Mouse (Mus musculus) layer of hippocampus, adult 9-10 months (tissue): Measurements from ENCODE around the gene Krtap5-5.
A peak's percentile ranks its signal among the peaks of the same experiment; 100 is the strongest.
"Not testable (repeated sequence)": the region's sequence is repeated elsewhere in the genome, so short reads cannot be mapped to it uniquely, and the experiment has no call there.

Experiments
- DNase-seq: peaks from one replicate; pipeline ENCODE4 v3.0.0; 2022; ENCODE audit warnings: low spot score

Krtap5-5 gene

GRCm38 (mm10) chr7:142229871-142230270 is at the start of gene Krtap5-5:
TSS of gene Krtap5-5 (minus strand) at chr7:142229971.
- DNase-seq, result not testable (repeated sequence)

GRCm38 (mm10) chr7:142279291-142279690 is 49.5 kb upstream of the Krtap5-5 start:
- DNase-seq, result not testable (repeated sequence)

GRCm38 (mm10) chr7:142278183-142278582 is 48.4 kb upstream of the Krtap5-5 start:
- not testable (repeated sequence) for DNase-seq

GRCm38 (mm10) chr7:142274263-142274662 is 44.5 kb upstream of the Krtap5-5 start, which contains the start of gene Gm4559:
TSS of gene Gm4559 (minus strand) at chr7:142274363.
- DNase-seq, result not testable (repeated sequence)

GRCm38 (mm10) chr7:142258254-142258653 is 28.5 kb upstream of the Krtap5-5 start, which contains the start of gene Gm2431:
TSS of gene Gm2431 (minus strand) at chr7:142258354.
- not testable (repeated sequence) for DNase-seq

GRCm38 (mm10) chr7:142255517-142255916 is 25.7 kb upstream of the Krtap5-5 start:
- DNase-seq, result peak; percentile 9

GRCm38 (mm10) chr7:142249824-142250223 is 20.1 kb upstream of the Krtap5-5 start:
- DNase-seq, result peak; percentile 3

GRCm38 (mm10) chr7:142240978-142241377 is 11.2 kb upstream of the Krtap5-5 start, which contains the start of gene Gm40460:
TSS of gene Gm40460 (minus strand) at chr7:142241078.
- DNase-seq, result no peak

GRCm38 (mm10) chr7:142231540-142231939 is 1.8 kb upstream of the Krtap5-5 start:
- DNase-seq, result no peak

- no peak for DNase-seq
These were observed 5.3 kb downstream of the Krtap5-5 start for GRCm38 (mm10) chr7:142224518-142224917.

GRCm38 (mm10) chr7:142212136-142212535 is 17.6 kb downstream of the Krtap5-5 start:
- not testable (repeated sequence) for DNase-seq

GRCm38 (mm10) chr7:142211559-142211958 is 18.2 kb downstream of the Krtap5-5 start, which contains the start of gene Gm7579:
TSS of gene Gm7579 (plus strand) at chr7:142211859.
- no peak for DNase-seq

- not testable (repeated sequence) for DNase-seq
These were observed 22.9 kb downstream of the Krtap5-5 start for GRCm38 (mm10) chr7:142206891-142207290.

GRCm38 (mm10) chr7:142205488-142205887 is 24.3 kb downstream of the Krtap5-5 start:
- no peak for DNase-seq

- DNase-seq, result no peak
These were observed 28.7 kb downstream of the Krtap5-5 start, which contains the start of gene Krtap5-3 for GRCm38 (mm10) chr7:142201064-142201463. TSS of gene Krtap5-3 (plus strand) at chr7:142201364.

GRCm38 (mm10) chr7:142198748-142199147 is 31.0 kb downstream of the Krtap5-5 start:
- DNase-seq, result no peak

GRCm38 (mm10) chr7:142190289-142190688 is 39.5 kb downstream of the Krtap5-5 start, which contains the start of gene Gm10153:
TSS of gene Gm10153 (minus strand) at chr7:142190389.
- no peak for DNase-seq

GRCm38 (mm10) chr7:142188156-142188555 is 41.6 kb downstream of the Krtap5-5 start:
- no peak for DNase-seq

GRCm38 (mm10) chr7:142181021-142181420 is 48.8 kb downstream of the Krtap5-5 start:
- DNase-seq, result no peak
